Mouse (Mus musculus): ENCODE data around the gene Fam20b. TPM values are rescaled to one million over a fixed set of nuclear protein-coding genes. Genes with fewer than 3 reads are reported as not detected.

Gene Fam20b
- polyA plus RNA-seq, 1 experiment from 2014 or later = 23.1 TPM

DNA sequence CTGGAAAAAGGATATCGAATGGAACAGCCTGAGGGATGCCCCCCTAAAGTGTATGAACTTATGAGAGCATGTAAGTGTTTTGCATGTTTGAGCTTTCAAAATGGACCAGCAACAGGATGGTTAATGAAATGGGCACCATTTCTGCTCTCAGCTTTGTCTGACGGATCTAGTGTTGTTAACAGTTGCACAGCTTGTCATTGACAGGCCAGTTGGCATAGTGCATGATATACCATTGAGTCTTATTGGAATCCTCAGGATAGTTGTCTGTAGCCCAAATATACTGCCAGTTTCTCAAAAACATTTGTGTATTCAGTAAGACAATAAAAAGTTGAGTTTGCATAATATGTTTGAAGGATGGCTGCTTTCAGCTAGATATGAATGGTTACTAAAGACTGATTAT is 83.7 kb downstream of the Fam20b start:
- no peak overlapping the region for H3K27ac ChIP-seq (ENCODE audit: low read length)
- H3K4me2 ChIP-seq (ENCODE audit: low read depth, low read length) = no peak overlapping the region
- no peak for ATAC-seq (replicated peaks; ENCODE audit: extremely low read depth, insufficient read depth, low FRiP score)
- H3K4me1 ChIP-seq (ENCODE audit: control insufficient read depth, insufficient read depth, low read length) = no peaks in the 10 kb centered on the region
- no peaks in the 10 kb centered on the region for H3K9me3 ChIP-seq (replicated peaks; ENCODE audit: control insufficient read depth, low read length)
- H3K9ac ChIP-seq (ENCODE audit: low read length) = no peak overlapping the region
- peaks cover 44% of the 10 kb centered on the region for H3K36me3 ChIP-seq (ENCODE audit: control insufficient read depth, insufficient read depth)
- 79% methylated on average over 2 of the region's 2 CpGs for WGBS
- H3K4me3 ChIP-seq (ENCODE audit: low read length) = no peak overlapping the region
- H3K27me3 ChIP-seq (ENCODE audit: control insufficient read depth, insufficient read depth, low read length) = no peaks in the 10 kb centered on the region

DNA sequence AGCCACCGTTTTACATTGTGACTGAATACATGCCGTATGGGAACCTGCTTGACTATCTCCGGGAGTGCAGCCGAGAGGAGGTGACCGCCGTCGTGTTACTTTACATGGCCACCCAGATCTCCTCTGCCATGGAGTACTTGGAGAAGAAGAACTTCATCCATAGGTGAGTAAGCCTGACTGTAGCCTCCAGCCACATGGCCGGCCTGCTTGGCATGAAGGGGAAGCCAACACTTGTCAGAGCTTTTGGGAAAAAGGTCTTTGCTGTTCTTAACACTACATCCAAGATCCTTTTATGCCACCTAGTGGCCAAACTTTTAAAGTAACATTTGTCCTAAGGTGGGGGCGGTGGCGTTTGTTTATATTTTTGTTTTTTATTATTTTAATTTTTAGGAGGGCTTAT is 85.8 kb downstream of the Fam20b start:
- Histone ChIP-seq H3K9ac (ENCODE audit: low read length) (no peak overlapping the region), H3K4me1 (ENCODE audit: control insufficient read depth, insufficient read depth, low read length) (no peaks in the 10 kb centered on the region), H3K4me2 (ENCODE audit: low read depth, low read length) (no peak overlapping the region), H3K27ac (ENCODE audit: low read length) (no peak overlapping the region), H3K36me3 (ENCODE audit: control insufficient read depth, insufficient read depth) (peaks cover 49% of the 10 kb centered on the region), H3K27me3 (ENCODE audit: control insufficient read depth, insufficient read depth, low read length) (no peaks in the 10 kb centered on the region), H3K4me3 (ENCODE audit: low read length) (no peak overlapping the region), H3K9me3 (replicated peaks; ENCODE audit: control insufficient read depth, low read length) (no peaks in the 10 kb centered on the region)
- 76% methylated on average over 10 of the region's 10 CpGs for WGBS
- no peak for ATAC-seq (replicated peaks; ENCODE audit: extremely low read depth, insufficient read depth, low FRiP score)

DNA sequence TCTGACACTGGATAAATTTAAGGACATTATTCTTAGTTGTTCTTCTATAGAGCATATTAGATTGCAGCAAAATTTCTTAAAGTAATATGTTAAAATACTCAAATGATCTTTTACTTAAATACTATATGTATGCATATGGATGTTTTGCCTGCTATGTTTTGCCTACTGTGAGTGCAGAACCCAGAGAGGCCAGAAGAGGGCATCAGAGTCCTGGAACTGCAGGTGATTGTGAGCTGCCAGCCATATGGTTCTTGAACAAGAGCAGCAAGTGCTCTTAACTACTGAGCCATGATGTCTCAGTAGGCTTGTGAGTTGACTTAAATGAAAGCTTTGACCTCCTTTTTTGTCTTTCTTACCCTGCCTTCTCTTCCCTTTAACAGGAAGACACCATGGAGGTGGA is 87.9 kb downstream of the Fam20b start:
- ATAC-seq (replicated peaks; ENCODE audit: extremely low read depth, insufficient read depth, low FRiP score) = no peak
- no peak overlapping the region for H3K9ac ChIP-seq (ENCODE audit: low read length)
- H3K27ac ChIP-seq (ENCODE audit: low read length) = no peak overlapping the region
- H3K4me2 ChIP-seq (ENCODE audit: low read depth, low read length) = no peak overlapping the region
- peaks cover 45% of the 10 kb centered on the region for H3K36me3 ChIP-seq (ENCODE audit: control insufficient read depth, insufficient read depth)
- no peaks in the 10 kb centered on the region for H3K4me1 ChIP-seq (ENCODE audit: control insufficient read depth, insufficient read depth, low read length)
- no peak overlapping the region for H3K4me3 ChIP-seq (ENCODE audit: low read length)
- no peaks in the 10 kb centered on the region for H3K9me3 ChIP-seq (replicated peaks; ENCODE audit: control insufficient read depth, low read length)
- no peaks in the 10 kb centered on the region for H3K27me3 ChIP-seq (ENCODE audit: control insufficient read depth, insufficient read depth, low read length)

DNA sequence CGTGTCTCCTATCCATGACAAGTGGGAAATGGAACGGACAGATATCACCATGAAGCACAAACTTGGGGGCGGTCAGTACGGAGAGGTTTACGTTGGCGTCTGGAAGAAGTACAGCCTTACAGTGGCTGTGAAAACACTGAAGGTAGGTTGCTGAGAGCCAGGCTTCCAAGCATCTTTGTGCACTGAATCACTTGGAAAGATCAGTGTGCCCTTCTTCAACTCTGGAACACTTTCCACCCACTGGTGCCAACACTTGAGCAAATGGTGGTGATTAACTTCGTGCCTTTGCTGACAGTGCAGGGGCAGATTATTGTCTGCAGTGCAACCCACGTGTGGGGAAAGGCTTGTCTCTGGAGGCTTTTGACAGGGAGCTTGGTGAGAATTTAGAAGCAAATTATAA is 88.9 kb downstream of the Fam20b start:
- H3K36me3 ChIP-seq (ENCODE audit: control insufficient read depth, insufficient read depth) = peaks cover 44% of the 10 kb centered on the region
- no peaks in the 10 kb centered on the region for H3K4me1 ChIP-seq (ENCODE audit: control insufficient read depth, insufficient read depth, low read length)
- no peak overlapping the region for H3K4me3 ChIP-seq (ENCODE audit: low read length)
- no peak overlapping the region for H3K4me2 ChIP-seq (ENCODE audit: low read depth, low read length)
- H3K9ac ChIP-seq (ENCODE audit: low read length) = no peak overlapping the region
- WGBS = 90% methylated on average over 8 of the region's 8 CpGs
- H3K27ac ChIP-seq (ENCODE audit: low read length) = no peak overlapping the region
- H3K9me3 ChIP-seq (replicated peaks; ENCODE audit: control insufficient read depth, low read length) = no peaks in the 10 kb centered on the region
- no peaks in the 10 kb centered on the region for H3K27me3 ChIP-seq (ENCODE audit: control insufficient read depth, insufficient read depth, low read length)
- ATAC-seq (replicated peaks; ENCODE audit: extremely low read depth, insufficient read depth, low FRiP score) = no peak

Other genes with a start within 250 kb of the Fam20b start
- 25.0 and 27.5 TPM in 2 replicates for gene Soat1, start 244.8 kb downstream of the Fam20b start, polyA plus RNA-seq (2015; fragmentation: Nextera tagmentation; extraction: Ambion mirVana)
- gene Gm10031, start 195.1 kb downstream of the Fam20b start, polyA plus RNA-seq (2015; fragmentation: Nextera tagmentation; extraction: Ambion mirVana) = 0.25 and 1.1 TPM in 2 replicates
- gene Abl2, start 160.3 kb downstream of the Fam20b start, polyA plus RNA-seq (2015; fragmentation: Nextera tagmentation; extraction: Ambion mirVana) = 2.7 TPM in 2 replicates
- 8.5 and 9.0 TPM in 2 replicates for gene Tor3a, start 44.7 kb downstream of the Fam20b start, polyA plus RNA-seq (2015; fragmentation: Nextera tagmentation; extraction: Ambion mirVana)
- gene Angptl1, start 119.5 kb upstream of the Fam20b start, polyA plus RNA-seq (2015; fragmentation: Nextera tagmentation; extraction: Ambion mirVana) = 3.0 and 3.8 TPM in 2 replicates
- 58.2 and 58.4 TPM in 2 replicates for gene Ralgps2, start 220.5 kb upstream of the Fam20b start, polyA plus RNA-seq (2015; fragmentation: Nextera tagmentation; extraction: Ambion mirVana)